Mouse (Mus musculus): ENCODE results near the gene Eif2b1.

DNA sequence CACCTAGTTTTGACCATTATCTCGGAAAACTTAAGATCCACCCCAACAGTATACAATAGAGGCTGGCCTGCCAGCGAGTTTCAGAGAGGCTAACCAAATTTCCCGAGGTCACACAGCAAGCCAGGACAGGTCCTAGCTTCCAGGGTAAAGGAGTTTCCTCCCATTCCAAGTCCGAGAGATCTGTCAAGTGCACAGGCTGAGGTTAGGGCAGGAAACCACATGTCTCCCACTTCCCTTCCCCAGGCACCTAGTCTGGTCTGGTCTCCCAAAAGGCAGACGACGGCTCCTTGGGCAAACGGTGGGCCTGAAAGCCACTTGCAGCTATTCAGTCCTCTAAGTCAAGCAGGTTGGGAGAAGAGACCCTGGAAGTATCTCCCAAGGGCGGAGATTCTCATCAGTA, 49.2 kb downstream of the Eif2b1 start:
- TF ChIP-seq EP300 (IDR thresholded peaks at IDR 0.05; ENCODE audit: low read depth) (no peak), CTCF (IDR thresholded peaks at IDR 0.05; ENCODE audit: low read depth) (no peak)

All from liver, postnatal 0 days (tissue).